Mouse (Mus musculus) heart, embryonic 14.5 days (tissue): ENCODE measurements around the gene Itgb7. TPM values are rescaled to one million over a fixed set of nuclear protein-coding genes. Genes with fewer than 3 reads are reported as not detected.
"Not testable (repeated sequence)": the region's sequence is repeated elsewhere in the genome, so short reads cannot be mapped to it uniquely, and the experiment has no call there.

Experiments
- ATAC-seq: fragments of 200-750 bp; cut with Nextera tagmentation; 2 replicates; pipeline ENCODE4 v1.8.0; 2017; ENCODE audit warnings: low read depth, moderate TSS enrichment; ENCODE audit not compliant: insufficient number of reproducible peaks, insufficient read depth, low FRiP score
- H3K27ac ChIP-seq, 2 experiments: fragments of 200-500 bp in 1 of 2; fragments of 300-500 bp in 1 of 2; sonication (generic) in 1 of 2; replicated peaks in 1 of 2; 2 replicates each; pipeline ENCODE4 v1.5.1; 2012 to 2014; ENCODE audit warnings: low read depth in 2 of 2, low read length in 2 of 2, control low read depth in 1 of 2, mild to moderate bottlenecking in 1 of 2, mixed read lengths in 1 of 2; ENCODE audit not compliant: control insufficient read depth in 1 of 2, insufficient read depth in 1 of 2
- H3K27me3 ChIP-seq: fragments of 300-500 bp; sonication (generic); 2 replicates; pipeline ENCODE4 v1.6.1; 2014; ENCODE audit warnings: mild to moderate bottlenecking, low read length, control low read depth; ENCODE audit not compliant: control insufficient read depth, insufficient read depth
- H3K36me3 ChIP-seq: fragments of 300-500 bp; sonication (generic); 2 replicates; pipeline ENCODE4 v1.6.1; 2014; ENCODE audit warnings: mild to moderate bottlenecking, control low read depth, low read length, mixed read lengths; ENCODE audit not compliant: control insufficient read depth, insufficient read depth
- H3K4me1 ChIP-seq, 2 experiments: fragments of 200-500 bp in 1 of 2; fragments of 300-500 bp in 1 of 2; sonication (generic) in 1 of 2; 2 replicates each; pipeline ENCODE4 v1.6.1; 2012 to 2014; ENCODE audit warnings: low read length in 2 of 2, control low read depth in 1 of 2, mixed read lengths in 1 of 2; ENCODE audit not compliant: control insufficient read depth in 2 of 2, insufficient read depth in 2 of 2
- H3K4me2 ChIP-seq: fragments of 300-500 bp; sonication (generic); 2 replicates; pipeline ENCODE4 v1.6.1; 2014; ENCODE audit warnings: mild to moderate bottlenecking, low read length
- H3K4me3 ChIP-seq, 2 experiments: fragments of 200-500 bp in 1 of 2; fragments of 300-500 bp in 1 of 2; sonication (generic) in 1 of 2; 2 replicates each; pipeline ENCODE4 v1.5.1; 2012 to 2014; ENCODE audit warnings: low read length in 2 of 2, mild to moderate bottlenecking in 2 of 2, control low read depth in 1 of 2, low read depth in 1 of 2, moderate library complexity in 1 of 2; ENCODE audit not compliant: control insufficient read depth in 1 of 2, insufficient read depth in 1 of 2
- H3K9ac ChIP-seq: fragments of 300-500 bp; sonication (generic); 2 replicates; pipeline ENCODE4 v1.6.1; 2014; ENCODE audit warnings: mild to moderate bottlenecking, low read length
- H3K9me3 ChIP-seq: fragments of 300-500 bp; sonication (generic); 2 replicates; pipeline ENCODE4 v1.6.1; 2016; ENCODE audit warnings: low read length, control low read depth; ENCODE audit not compliant: control insufficient read depth
- WGBS: fragments of 180-500 bp; shearing (Covaris S2); extraction: QIAGEN DNeasy Blood & Tissue Kit; methylation state at CpG from one replicate; pipeline ENCODE4 v1.1.7; 2014; 5-methylcytosine and 5-hydroxymethylcytosine counted together
- polyA plus RNA-seq: library from polyadenylated mRNA; unstranded; fragments of >200 nt; fragmentation: Nextera tagmentation; extraction: Ambion mirVana; gene quantifications from 2 replicates; pipeline ENCODE4 v1.2.1, GENCODE M21; 2014

Gene Itgb7
- polyA plus RNA-seq, 1 experiment from 2014 or later = 1.4 TPM

GRCm38 (mm10) chr15:102232764-102233163 is 1.0 kb upstream of the Itgb7 start:
- Histone ChIP-seq H3K27ac (no peak overlapping the region), H3K9ac (no peak overlapping the region), H3K36me3 (0 out of 2 replicates have a peak, but pooled peaks cover 3% of the 10 kb centered on the region), H3K4me1 (peaks cover 0 to 3% of the 10 kb centered on the region in 2 experiments; a peak in 2 of 4 replicates), H3K27me3 (no peaks in the 10 kb centered on the region), H3K9me3 (no peaks in the 10 kb centered on the region), H3K4me3 (no peak overlapping the region), H3K4me2 (no peak overlapping the region)
- WGBS = 82% methylated on average over 7 of the region's 7 CpGs
- no peak for ATAC-seq

GRCm38 (mm10) chr15:102230408-102231321 is 1.1 kb downstream of the Itgb7 start:
- no peak overlapping the region for H3K27ac ChIP-seq
- WGBS = 78% methylated on average over 17 of the region's 17 CpGs

GRCm38 (mm10) chr15:102225619-102226018 is 6.1 kb downstream of the Itgb7 start:
- not testable (repeated sequence) for H3K9ac ChIP-seq, H3K4me2 ChIP-seq, H3K9me3 ChIP-seq, H3K4me3 ChIP-seq, ATAC-seq, H3K27ac ChIP-seq, H3K4me1 ChIP-seq, H3K36me3 ChIP-seq
- H3K27me3 ChIP-seq = peaks cover 18% of the 10 kb centered on the region
- 69% methylated on average over 6 of the region's 6 CpGs for WGBS

More at GRCm38 (mm10) chr15:102230408-102231321, 1.1 kb downstream of the Itgb7 start:
- Histone ChIP-seq H3K4me3 (no peak overlapping the region), H3K9ac (no peak overlapping the region), H3K36me3 (0 out of 2 replicates have a peak, but pooled peaks cover 3% of the 10 kb centered on the region), H3K27me3 (no peaks in the 10 kb centered on the region), H3K4me1 (peaks cover 0 to 3% of the 10 kb centered on the region in 2 experiments; a peak in 2 of 4 replicates), H3K4me2 (no peak overlapping the region), H3K9me3 (no peaks in the 10 kb centered on the region)
- no peak for ATAC-seq

- Histone ChIP-seq H3K9ac (peak overlapping the region; percentile 70), H3K27ac (no peak overlapping the region), H3K4me3 (peak overlapping the region; percentile 34 to 42), H3K27me3 (peaks cover 18% of the 10 kb centered on the region), H3K9me3 (no peaks in the 10 kb centered on the region), H3K36me3 (no peaks in the 10 kb centered on the region), H3K4me2 (peak overlapping the region; percentile 77), H3K4me1 (peaks cover 6% of the 10 kb centered on the region in 2 experiments; a peak in 3 of 4 replicates)
- ATAC-seq = no peak
- WGBS = 13% methylated on average over 21 of the region's 21 CpGs
These were observed 6.6 kb downstream of the Itgb7 start for GRCm38 (mm10) chr15:102224992-102225617.

- Histone ChIP-seq H3K27ac (no peak overlapping the region), H3K4me1 (peaks cover 6% of the 10 kb centered on the region in 2 experiments; a peak in 3 of 4 replicates), H3K9me3 (no peaks in the 10 kb centered on the region), H3K27me3 (peaks cover 18% of the 10 kb centered on the region), H3K36me3 (no peaks in the 10 kb centered on the region), H3K9ac (peak overlapping the region; percentile 70), H3K4me3 (peak overlapping the region; percentile 34 to 42), H3K4me2 (peak overlapping the region; percentile 77)
- peak; percentile 47; the same call in 1 of the 2 replicates for ATAC-seq
- 3% methylated on average over 43 of the region's 43 CpGs for WGBS
These were observed 7.4 kb downstream of the Itgb7 start for GRCm38 (mm10) chr15:102224186-102224991.

GRCm38 (mm10) chr15:102222386-102222785 is 9.4 kb downstream of the Itgb7 start:
- Histone ChIP-seq H3K4me3 (no peak overlapping the region), H3K9ac (no peak overlapping the region), H3K27me3 (peaks cover 18% of the 10 kb centered on the region), H3K9me3 (no peaks in the 10 kb centered on the region), H3K27ac (no peak overlapping the region), H3K4me2 (no peak overlapping the region), H3K4me1 (peaks cover 6% of the 10 kb centered on the region in 2 experiments; a peak in 3 of 4 replicates), H3K36me3 (no peaks in the 10 kb centered on the region)
- no peak for ATAC-seq
- 57% methylated on average over 10 of the region's 10 CpGs for WGBS

- H3K4me1 ChIP-seq = peaks cover 0 to 2% of the 10 kb centered on the region in 2 experiments; a peak in 1 of 4 replicates
- no peak for ATAC-seq
- 69% methylated on average over 7 of the region's 7 CpGs for WGBS
- H3K4me3 ChIP-seq = no peak overlapping the region
- H3K4me2 ChIP-seq = no peak overlapping the region
- H3K9me3 ChIP-seq = no peaks in the 10 kb centered on the region
- H3K27ac ChIP-seq = no peak overlapping the region
- H3K36me3 ChIP-seq = peaks cover 49% of the 10 kb centered on the region
- H3K27me3 ChIP-seq = peaks cover 2% of the 10 kb centered on the region; the same call in 1 of the 2 replicates
- H3K9ac ChIP-seq = no peak overlapping the region
These were observed 14.4 kb downstream of the Itgb7 start for GRCm38 (mm10) chr15:102217325-102217724.
